Mouse (Mus musculus) hindbrain, embryonic 13.5 days (tissue): ENCODE data around the gene Tmem37. TPM values are rescaled to one million over a fixed set of nuclear protein-coding genes. Genes with fewer than 3 reads are reported as not detected.

Source experiments
- ATAC-seq: fragments of 200-750 bp; cut with Nextera tagmentation; 2 replicates; pipeline ENCODE4 v1.8.0; 2017; ENCODE audit warnings: moderate TSS enrichment; ENCODE audit not compliant: low FRiP score
- H3K27ac ChIP-seq: fragments of 300-500 bp; sonication (generic); 2 replicates; pipeline ENCODE4 v1.5.1; 2015; ENCODE audit warnings: inconsistent platforms, mild to moderate bottlenecking, moderate library complexity
- H3K27me3 ChIP-seq: fragments of 300-500 bp; sonication (generic); 2 replicates; pipeline ENCODE4 v1.6.1; 2015; ENCODE audit warnings: mild to moderate bottlenecking, inconsistent platforms
- H3K36me3 ChIP-seq: fragments of 300-500 bp; sonication (generic); 2 replicates; pipeline ENCODE4 v1.6.1; 2015; ENCODE audit warnings: mild to moderate bottlenecking, inconsistent platforms
- H3K4me1 ChIP-seq: fragments of 300-500 bp; sonication (generic); replicated peaks from 2 replicates; pipeline ENCODE4 v1.6.1; 2015; ENCODE audit warnings: inconsistent platforms
- H3K4me2 ChIP-seq: fragments of 300-500 bp; sonication (generic); 2 replicates; pipeline ENCODE4 v1.6.1; 2015; ENCODE audit warnings: inconsistent platforms, mild to moderate bottlenecking, moderate library complexity
- H3K4me3 ChIP-seq: fragments of 300-500 bp; sonication (generic); 2 replicates; pipeline ENCODE4 v1.5.1; 2015; ENCODE audit warnings: mild to moderate bottlenecking, inconsistent platforms
- H3K9ac ChIP-seq: fragments of 300-500 bp; sonication (generic); 2 replicates; pipeline ENCODE4 v1.6.1; 2015; ENCODE audit warnings: mild to moderate bottlenecking, inconsistent platforms
- H3K9me3 ChIP-seq: fragments of 300-500 bp; sonication (generic); 2 replicates; pipeline ENCODE4 v1.6.1; 2016; ENCODE audit warnings: inconsistent platforms
- WGBS: fragments of 180-500 bp; shearing (Covaris S2); methylation state at CpG from one replicate; pipeline ENCODE4 v1.1.7; 2015; 5-methylcytosine and 5-hydroxymethylcytosine counted together
- polyA plus RNA-seq: library from polyadenylated mRNA; unstranded; fragments of >200 nt; fragmentation: Nextera tagmentation; extraction: Ambion mirVana; gene quantifications from 2 replicates; pipeline ENCODE4 v1.2.1, GENCODE M21; 2015

Tmem37 gene
- 7.9 and 8.0 TPM in 2 replicates for polyA plus RNA-seq

DNA sequence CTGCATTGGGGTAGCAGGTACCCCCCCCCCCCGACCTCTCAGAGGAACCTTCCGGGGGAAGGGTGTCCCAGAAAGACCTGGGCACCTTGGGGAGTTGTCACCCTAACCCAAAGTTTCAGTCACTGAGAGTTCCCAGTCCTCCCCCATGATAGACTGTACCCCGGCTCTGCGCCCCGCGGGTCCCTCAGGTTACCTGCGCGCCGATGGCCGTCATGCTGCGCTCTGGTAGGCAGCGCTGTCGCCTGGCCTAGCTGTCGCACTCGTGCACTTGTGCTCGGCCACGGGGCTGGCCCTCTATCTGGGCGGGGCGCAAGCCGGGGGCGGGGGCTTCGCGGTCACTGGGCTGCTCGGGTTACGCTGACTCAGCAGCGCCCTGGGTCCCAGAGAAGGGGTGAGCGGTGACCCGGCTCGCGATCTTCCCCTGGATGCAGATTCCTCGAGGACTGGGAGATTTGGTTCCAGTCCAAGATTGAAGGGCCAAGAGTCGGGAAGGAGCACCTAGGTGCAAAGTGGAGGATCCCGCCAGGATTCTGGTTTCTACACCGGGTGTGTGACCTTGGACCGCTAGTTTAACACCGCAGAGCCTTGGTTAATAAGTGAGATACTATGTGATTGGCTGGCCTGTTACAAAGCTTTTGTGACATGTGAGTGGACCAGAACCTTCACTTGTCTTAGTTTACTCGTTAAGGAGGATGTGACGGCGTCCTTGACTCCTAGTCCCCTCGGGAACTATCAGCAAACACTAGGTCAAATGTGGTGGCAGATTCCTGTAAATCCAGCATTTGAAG, at the start of gene Tmem37:
TSS of gene Tmem37 (minus strand) at position 556 of the 788 bp plus-strand sequence.
- no peak within 1 kb of the TSS for H3K27ac ChIP-seq
- H3K4me2 ChIP-seq: peak within 1 kb of the TSS; percentile 76
- WGBS: 3% methylated on average over 40 of the region's 40 CpGs
- H3K36me3 ChIP-seq: no peaks in the 10 kb centered on the region
- peaks cover 51% of the 10 kb centered on the region for H3K27me3 ChIP-seq
- H3K9ac ChIP-seq: peak within 1 kb of the TSS; percentile 60
- H3K4me3 ChIP-seq: peak within 1 kb of the TSS; percentile 41
- H3K9me3 ChIP-seq: no peaks in the 10 kb centered on the region
- ATAC-seq: peak; percentile 70; the same call in 1 of the 2 replicates
- H3K4me1 ChIP-seq: peaks cover 25% of the 10 kb centered on the region

DNA sequence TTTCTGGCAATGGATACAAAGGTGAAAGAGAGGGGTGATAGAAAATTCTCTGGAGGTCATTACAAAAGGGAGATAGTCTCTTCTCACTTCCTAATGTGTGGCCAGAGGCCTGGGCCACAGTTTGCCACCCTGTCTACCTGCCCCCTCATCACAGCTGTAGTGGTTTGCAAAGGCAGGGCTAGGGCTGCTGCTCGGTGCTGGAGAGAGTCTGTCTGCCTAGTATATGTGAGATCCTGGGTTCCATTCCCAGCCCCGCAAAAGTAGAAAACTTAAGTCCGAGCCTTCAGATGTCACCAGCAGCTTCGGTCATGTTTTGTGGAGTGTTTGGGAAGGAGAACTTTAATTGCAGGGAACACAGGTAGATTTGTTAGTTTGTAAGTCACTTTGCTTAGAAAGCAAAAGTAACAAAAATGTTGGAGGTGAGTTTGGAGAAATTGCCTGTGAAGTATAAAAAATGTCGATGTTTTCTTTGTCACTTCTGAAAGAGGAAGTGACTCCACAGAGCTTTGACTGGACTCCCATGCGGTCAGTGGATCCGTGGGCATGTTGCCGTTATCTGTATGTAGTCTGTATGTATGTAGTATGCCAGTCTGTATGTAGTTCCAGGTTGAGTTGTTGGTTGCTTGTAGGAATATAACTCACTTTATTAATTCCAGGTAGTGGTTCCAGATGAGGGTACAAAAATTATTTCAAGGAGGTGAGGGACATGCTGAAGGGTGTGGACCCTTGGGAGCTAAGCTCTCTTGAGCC, 48.9 kb upstream of the Tmem37 start:
- no peaks in the 10 kb centered on the region for H3K36me3 ChIP-seq
- H3K4me2 ChIP-seq: no peak overlapping the region
- no peaks in the 10 kb centered on the region for H3K9me3 ChIP-seq
- ATAC-seq: no peak
- H3K4me1 ChIP-seq: peaks cover 36% of the 10 kb centered on the region
- no peak overlapping the region for H3K4me3 ChIP-seq
- H3K27ac ChIP-seq: no peak overlapping the region
- H3K27me3 ChIP-seq: no peaks in the 10 kb centered on the region
- no peak overlapping the region for H3K9ac ChIP-seq
- 95% methylated on average over 8 of the region's 8 CpGs for WGBS

DNA sequence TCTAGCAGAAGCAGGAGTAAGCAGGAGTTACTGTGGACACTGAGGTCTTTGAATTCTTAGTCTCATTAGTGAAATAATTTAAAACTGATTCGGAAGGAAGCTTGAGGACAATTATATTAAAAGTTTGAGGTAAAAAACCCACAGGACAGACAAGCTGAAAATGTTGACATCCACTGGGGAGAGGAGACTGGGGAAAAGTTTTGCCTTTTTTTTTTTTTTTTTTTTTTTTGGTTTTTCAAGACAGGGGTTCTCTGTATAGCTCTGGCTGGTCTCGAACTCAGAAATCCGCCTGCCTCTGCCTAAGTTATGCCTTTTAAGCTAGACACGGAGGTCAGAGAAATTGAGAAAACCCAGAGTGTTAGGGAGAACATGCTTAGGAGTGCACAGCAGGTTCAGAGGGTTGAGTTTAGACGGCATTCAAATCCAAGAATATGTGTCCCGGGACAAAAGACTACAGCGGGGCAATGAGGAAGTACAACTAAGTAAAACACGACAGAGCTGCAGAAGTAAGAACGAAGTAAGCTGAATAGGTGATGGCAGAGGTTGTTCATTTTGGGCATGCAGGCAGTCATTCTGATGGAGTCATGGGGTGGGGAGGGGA, 48.2 kb upstream of the Tmem37 start:
- H3K9me3 ChIP-seq: no peaks in the 10 kb centered on the region
- peak overlapping the region; percentile 57 for H3K4me3 ChIP-seq
- peak overlapping the region; percentile 92 for H3K27ac ChIP-seq
- H3K4me1 ChIP-seq: peaks cover 41% of the 10 kb centered on the region
- no peak for ATAC-seq
- H3K4me2 ChIP-seq: peak overlapping the region; percentile 89
- H3K27me3 ChIP-seq: no peaks in the 10 kb centered on the region
- H3K9ac ChIP-seq: peak overlapping the region; percentile 68; the same call in 1 of the 2 replicates
- no peaks in the 10 kb centered on the region for H3K36me3 ChIP-seq
- WGBS: 93% methylated on average over 9 of the region's 9 CpGs

DNA sequence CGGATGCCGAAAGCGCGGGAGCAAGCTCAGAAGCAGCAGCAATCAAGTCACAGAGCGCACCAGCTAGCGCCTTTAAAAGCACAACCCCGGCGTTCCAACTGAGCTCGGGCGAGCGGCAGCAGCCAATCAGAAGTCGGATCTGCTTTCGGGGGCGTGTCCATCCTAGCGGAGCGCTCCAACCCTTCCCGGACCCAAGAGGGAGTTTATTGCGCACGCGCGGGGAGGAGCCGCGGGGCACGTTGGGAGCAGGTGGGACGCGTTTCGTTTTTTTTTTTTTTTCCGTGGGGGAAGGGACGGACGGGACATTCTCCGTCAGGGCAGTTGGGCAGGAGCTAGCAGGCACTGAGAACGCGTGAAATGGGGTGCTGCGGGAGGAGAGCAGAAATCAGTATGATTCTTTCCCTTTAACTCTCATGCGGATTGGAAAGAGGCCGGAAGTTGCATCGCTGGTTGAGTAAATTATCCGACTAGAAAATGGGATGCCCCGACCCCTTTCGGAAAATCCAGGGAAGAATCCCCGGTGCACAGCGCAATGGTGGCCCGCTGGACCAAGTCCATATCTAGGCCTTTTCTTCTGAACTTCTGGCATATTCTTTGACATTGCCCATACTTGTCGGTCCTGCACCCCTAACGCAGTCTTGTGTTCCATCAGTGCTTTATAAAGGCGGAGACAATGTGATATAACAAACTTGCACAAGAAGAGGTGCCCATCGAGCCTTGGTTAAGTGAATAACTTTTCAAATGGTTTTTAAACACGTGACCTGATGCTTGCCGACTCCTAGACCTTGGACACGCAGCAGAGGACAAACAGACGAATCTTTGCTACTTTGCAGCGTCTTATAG, 47.3 kb upstream of the Tmem37 start, which contains the start of the genes Dbi and 3110009E18Rik:
TSS of gene Dbi (minus strand) at position 110 of the 843 bp plus-strand sequence.
TSS of gene 3110009E18Rik (plus strand) at position 219 of the 843 bp plus-strand sequence.
- ATAC-seq: peak; percentile 92
- H3K4me2 ChIP-seq: peak within 1 kb of the TSS; percentile 89
- peak within 1 kb of the TSS; percentile 92 for H3K27ac ChIP-seq
- H3K4me3 ChIP-seq: peak within 1 kb of the TSS; percentile 57
- WGBS: 2% methylated on average over 52 of the region's 52 CpGs
- H3K27me3 ChIP-seq: no peaks in the 10 kb centered on the region
- H3K4me1 ChIP-seq: peaks cover 42% of the 10 kb centered on the region
- H3K36me3 ChIP-seq: peaks cover under 1% of the 10 kb centered on the region
- peak within 1 kb of the TSS; percentile 79 for H3K9ac ChIP-seq
- no peaks in the 10 kb centered on the region for H3K9me3 ChIP-seq

DNA sequence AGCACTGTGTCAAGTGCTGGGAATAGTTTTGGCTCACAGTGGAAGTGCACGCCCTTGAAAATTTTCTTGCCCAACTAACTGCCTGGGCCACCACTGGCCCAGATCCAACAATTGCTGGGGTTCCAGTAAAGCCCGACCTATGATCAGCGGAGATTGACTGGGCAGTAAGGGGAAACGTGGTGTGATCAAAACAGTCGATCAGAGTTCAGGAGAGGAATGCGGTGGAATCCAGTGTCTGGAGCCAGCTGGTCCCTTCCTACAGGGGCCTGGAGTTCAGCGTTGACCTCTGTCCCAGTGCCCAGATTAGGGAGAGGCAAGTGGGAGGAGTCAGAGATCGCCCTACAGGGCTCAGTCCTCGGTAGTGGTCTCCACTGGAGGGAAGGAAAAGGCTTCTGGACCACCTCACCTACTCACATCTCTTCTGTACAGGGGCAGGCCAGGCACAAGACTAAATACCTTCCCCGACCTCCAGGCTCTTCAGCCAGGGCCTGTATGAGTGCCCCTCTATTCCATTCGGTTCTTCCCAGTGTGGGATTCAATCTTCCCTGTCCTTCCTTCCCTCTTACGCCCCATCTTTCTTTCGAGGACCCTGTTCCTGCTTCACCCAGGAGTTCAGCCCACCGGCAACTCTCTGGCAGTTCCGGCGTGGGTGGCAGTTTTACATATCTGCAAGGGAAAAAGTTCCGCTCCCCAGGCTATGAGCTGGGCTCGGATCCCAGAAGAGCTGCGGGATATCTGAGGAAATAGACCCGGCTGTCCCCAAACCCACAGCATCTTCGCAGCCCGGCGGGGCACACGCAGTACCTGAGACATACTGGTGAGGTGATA, 46.5 kb upstream of the Tmem37 start:
- ATAC-seq: peak; percentile 41
- peak overlapping the region; percentile 57 for H3K4me3 ChIP-seq
- 4% methylated on average over 24 of the region's 24 CpGs for WGBS
- peaks cover 9% of the 10 kb centered on the region for H3K36me3 ChIP-seq
- H3K9ac ChIP-seq: peak overlapping the region; percentile 79
- H3K27me3 ChIP-seq: no peaks in the 10 kb centered on the region
- H3K4me1 ChIP-seq: peaks cover 41% of the 10 kb centered on the region
- H3K9me3 ChIP-seq: no peaks in the 10 kb centered on the region
- peak overlapping the region; percentile 89 for H3K4me2 ChIP-seq
- peak overlapping the region; percentile 92 for H3K27ac ChIP-seq

DNA sequence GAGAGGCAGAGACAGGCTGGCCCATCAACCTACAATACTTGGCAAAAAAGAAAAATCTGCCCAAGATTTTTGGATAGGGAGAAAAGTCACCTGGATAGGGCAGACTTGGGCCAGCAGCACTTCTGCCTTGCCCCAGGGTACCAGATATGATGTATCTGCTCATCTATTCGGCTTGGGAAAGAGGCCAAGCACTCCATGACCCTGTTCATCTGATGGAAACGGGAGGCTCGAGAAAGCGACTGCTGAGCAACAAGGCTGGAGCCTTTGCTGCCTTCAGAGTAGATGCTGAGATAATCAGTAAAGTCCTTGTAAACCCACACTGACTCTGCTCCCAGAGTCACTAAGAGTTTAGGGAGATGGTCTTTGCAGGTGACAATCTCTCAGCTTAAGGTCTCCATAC, 45.5 kb upstream of the Tmem37 start:
- no peaks in the 10 kb centered on the region for H3K9me3 ChIP-seq
- peaks cover 19% of the 10 kb centered on the region for H3K36me3 ChIP-seq
- no peak overlapping the region; the same call in 1 of the 2 replicates for H3K27ac ChIP-seq
- no peaks in the 10 kb centered on the region for H3K27me3 ChIP-seq
- no peak for ATAC-seq
- H3K4me1 ChIP-seq: peaks cover 50% of the 10 kb centered on the region
- peak overlapping the region; percentile 79 for H3K9ac ChIP-seq
- WGBS: 79% methylated on average over 4 of the region's 4 CpGs
- H3K4me2 ChIP-seq: peak overlapping the region; percentile 89
- H3K4me3 ChIP-seq: peak overlapping the region; percentile 57

DNA sequence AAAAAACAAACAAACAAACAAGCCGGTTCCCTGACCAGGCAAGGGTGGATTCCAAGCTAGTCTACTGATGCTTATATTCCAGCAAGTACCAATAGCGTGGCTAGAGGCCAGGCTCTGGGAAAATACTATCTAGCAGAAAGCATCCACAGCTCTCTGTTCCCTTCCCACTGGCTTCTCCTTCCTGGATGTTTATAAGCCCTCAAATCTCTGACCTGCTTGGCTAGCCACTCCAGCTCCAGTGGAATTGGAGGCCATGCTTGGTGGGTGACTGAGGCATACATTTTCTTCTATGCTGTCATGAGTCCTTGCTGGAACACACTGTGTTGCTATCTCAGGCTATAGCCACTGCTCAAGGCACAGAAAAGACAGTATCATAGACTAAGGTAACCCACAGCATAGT, 45.0 kb upstream of the Tmem37 start:
- Histone ChIP-seq H3K9ac (peak overlapping the region; percentile 79), H3K27me3 (no peaks in the 10 kb centered on the region), H3K36me3 (peaks cover 24% of the 10 kb centered on the region), H3K27ac (peak overlapping the region; percentile 37), H3K4me2 (peak overlapping the region; percentile 89), H3K4me3 (peak overlapping the region; percentile 57), H3K9me3 (no peaks in the 10 kb centered on the region), H3K4me1 (peaks cover 50% of the 10 kb centered on the region)
- no peak for ATAC-seq
- WGBS: 81% methylated on average over 2 of the region's 2 CpGs

DNA sequence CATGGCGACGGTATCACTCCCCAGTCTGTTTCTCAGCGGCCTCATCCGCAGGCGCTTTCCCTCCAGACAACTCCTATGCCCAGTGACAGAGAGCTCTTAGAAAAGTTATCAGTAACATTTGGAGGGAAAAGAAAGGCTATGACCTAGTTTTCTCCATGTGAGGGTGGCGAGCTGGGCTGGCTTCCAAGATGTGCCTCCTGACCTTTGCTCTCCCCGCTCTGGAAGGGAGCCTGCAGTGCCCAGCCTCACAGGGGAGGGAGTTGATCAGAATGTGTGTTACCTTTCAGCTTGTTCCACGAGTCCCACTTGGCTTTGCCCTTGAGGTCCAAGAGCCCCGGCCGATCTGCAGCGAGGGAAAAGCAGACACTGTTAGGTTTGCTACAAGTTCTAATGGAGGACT, 42.2 kb upstream of the Tmem37 start:
- Histone ChIP-seq H3K27me3 (no peaks in the 10 kb centered on the region), H3K27ac (peak overlapping the region; percentile 89), H3K9ac (0 out of 2 replicates have a peak overlapping the region, but pooled peaks have one; percentile 1), H3K4me3 (no peak overlapping the region), H3K9me3 (no peaks in the 10 kb centered on the region), H3K4me2 (peak overlapping the region; percentile 20; the same call in 1 of the 2 replicates), H3K4me1 (peaks cover 45% of the 10 kb centered on the region), H3K36me3 (peaks cover 44% of the 10 kb centered on the region)
- ATAC-seq: peak; percentile 7; the same call in 1 of the 2 replicates
- WGBS: 79% methylated on average over 11 of the region's 11 CpGs

DNA sequence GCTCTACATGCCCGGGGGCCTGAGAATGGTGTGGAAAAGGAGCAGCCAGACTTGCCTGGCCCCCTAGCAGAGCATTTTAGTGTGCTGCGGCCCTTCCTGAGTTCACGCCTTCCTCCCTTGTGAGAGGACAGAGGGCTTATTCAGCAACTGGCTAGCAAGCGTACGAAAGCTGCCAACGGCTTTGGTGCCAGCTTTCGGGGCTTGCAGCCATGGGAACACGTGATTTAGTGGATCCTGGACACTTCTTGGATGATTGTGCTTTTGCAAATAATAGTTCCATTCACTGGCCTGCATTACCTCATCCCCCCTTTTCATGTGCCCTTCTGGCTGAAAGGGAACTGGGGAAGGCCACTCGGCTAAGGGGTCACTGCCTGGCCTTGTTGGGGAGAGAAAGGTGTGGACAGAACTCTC, 41.8 kb upstream of the Tmem37 start:
- H3K9ac ChIP-seq: no peak overlapping the region
- H3K4me2 ChIP-seq: 0 out of 2 replicates have a peak overlapping the region, but pooled peaks have one; percentile 20
- peak overlapping the region; percentile 89 for H3K27ac ChIP-seq
- ATAC-seq: peak; percentile 70
- H3K9me3 ChIP-seq: no peaks in the 10 kb centered on the region
- peaks cover 45% of the 10 kb centered on the region for H3K4me1 ChIP-seq
- WGBS: 74% methylated on average over 9 of the region's 9 CpGs
- H3K36me3 ChIP-seq: peaks cover 48% of the 10 kb centered on the region
- no peaks in the 10 kb centered on the region for H3K27me3 ChIP-seq
- H3K4me3 ChIP-seq: no peak overlapping the region

DNA sequence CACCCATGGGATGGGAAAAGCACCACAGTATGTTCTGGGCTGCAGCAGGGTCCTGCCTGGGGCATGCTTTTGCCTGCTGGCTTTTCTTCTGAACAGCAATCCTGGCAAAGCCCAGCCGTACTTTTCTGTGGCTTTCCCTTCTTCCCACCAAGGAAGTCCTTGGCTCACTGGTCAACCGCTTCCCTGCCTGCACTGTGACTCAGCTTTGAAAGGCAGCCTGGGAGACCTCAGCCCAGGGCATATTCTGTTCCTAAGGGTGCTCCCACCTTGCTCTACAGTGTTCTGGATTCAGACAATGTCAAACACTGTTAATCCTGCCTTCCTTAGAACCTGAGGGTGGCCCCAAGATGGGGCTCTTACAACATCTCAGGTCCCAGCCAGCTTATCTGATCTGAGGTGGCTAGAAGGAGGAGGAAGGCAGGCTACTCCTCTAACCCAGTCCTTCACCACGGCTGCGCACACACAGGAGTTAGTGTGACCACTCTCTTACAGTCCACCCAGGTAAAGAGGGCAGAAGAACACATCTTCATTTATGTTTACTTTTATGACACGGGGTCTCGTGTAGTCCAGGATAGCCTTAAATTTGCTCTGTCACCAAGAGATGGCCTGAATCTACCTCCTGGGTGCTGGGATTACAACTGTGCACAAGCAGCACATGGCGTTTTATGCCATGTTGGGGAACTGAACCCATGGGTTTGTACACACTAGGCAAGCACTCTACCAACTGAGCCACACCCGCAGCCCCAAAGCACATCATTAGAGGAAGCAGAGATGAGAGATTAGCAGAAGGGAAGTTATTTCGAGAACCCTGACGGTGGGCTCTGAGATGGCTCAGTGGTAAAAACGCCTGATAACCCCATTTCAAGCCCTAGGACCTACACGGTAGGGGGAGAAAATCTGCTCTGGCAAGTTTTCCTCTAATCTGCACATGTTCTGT, 38.6 kb upstream of the Tmem37 start:
- Histone ChIP-seq H3K36me3 (peaks cover 48% of the 10 kb centered on the region), H3K4me3 (no peak overlapping the region), H3K4me1 (peaks cover 17% of the 10 kb centered on the region), H3K4me2 (no peak overlapping the region), H3K9ac (peak overlapping the region; percentile 35; the same call in 1 of the 2 replicates), H3K27ac (peak overlapping the region; percentile 30; the same call in 1 of the 2 replicates), H3K27me3 (no peaks in the 10 kb centered on the region), H3K9me3 (no peaks in the 10 kb centered on the region)
- WGBS: 92% methylated on average over 12 of the region's 12 CpGs
- no peak for ATAC-seq
